Mouse (Mus musculus): Measurements from ENCODE around the gene Nr1h2.

DNA sequence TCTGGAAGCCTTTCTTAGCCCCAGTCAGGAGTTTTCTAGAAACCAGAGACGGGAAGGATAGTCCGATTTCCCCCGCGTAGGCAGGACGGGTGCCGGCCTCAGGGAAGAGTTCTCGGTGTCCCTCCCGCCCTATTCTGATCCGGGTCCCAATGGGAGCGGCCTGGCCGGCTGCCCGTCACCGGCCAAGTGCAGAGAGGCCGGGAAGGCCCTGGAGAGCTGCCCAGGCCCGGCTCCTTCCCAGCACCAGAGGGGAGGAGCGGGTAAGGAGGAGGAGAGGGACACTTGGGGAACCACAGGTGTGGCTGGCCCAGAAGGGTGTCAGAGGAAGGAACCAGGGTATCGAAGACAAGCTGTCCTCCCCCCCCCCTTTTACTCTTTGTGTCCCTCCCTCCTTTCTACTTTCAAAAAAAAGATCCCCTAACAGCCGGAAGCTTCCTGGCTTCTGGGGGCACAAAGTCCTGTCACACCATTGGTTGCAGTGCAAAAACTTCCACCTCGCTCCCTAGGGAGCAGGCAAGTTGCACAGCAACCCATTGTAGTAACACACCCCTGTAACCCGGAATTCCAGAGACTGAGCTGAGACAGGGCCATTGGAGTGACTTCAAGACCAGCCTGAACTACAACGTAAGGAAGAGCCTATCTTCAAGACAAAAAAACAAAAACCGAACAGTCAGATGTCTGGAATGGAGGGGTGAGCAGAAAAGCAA is 28.5 kb downstream of the Nr1h2 start:
- no peak for TF ChIP-seq CTCF (IDR thresholded peaks at IDR 0.05; ENCODE audit: low read depth, low read length)
- no peak for TF ChIP-seq POLR2A (IDR thresholded peaks at IDR 0.05; ENCODE audit: insufficient read depth, low read length)

Measured in ES-Bruce4 (cell line).